14 mouse cellular contexts compared by ENCODE assay signal in the genomic region with DNA sequence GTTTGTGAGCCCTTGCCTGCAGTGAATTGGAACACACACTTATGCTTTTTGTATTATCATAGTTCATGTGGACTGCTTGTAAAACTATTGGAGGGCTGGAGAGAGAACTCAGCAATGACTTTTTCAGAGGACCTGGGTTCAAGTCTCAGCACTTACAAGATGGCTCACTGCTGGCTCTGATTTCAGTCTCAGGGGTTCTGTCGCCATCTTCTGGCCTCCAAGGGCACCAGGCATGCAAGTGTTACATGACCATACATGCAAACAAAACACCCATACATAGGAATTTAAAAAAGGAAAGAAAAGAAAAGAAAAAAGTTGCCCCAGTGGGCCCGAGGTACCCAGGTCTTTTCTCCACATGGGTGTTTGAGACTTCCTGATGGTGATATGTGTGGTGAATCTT. TPM values are rescaled to one million over a fixed set of nuclear protein-coding genes. Genes with fewer than 3 reads are reported as not detected.
DNase-seq lines count a peak whose midpoint lies in the region; TF ChIP-seq lines count a peak whose summit lies in the region.
"Had no signal": no experiment of that assay in that cellular context is flagged by ENCODE, and none has a peak within 500 bp of the region (broad histone marks: within the 10 kb centered on the region; RNA-seq: fewer than 3 reads in every experiment).

No protein-coding gene starts in this region.

- no peak overlapping the region for H3K27ac ChIP-seq in layer of hippocampus, adult 2 months
- H3K27ac ChIP-seq: embryonic facial prominence, embryonic 10.5 days; heart, embryonic 13.5 days; liver, embryonic 15.5 days had no signal

- H3K4me3 ChIP-seq in layer of hippocampus, adult 2 months, result no peak overlapping the region
- H3K4me3 ChIP-seq: embryonic facial prominence, embryonic 10.5 days; heart, embryonic 13.5 days; liver, embryonic 15.5 days; megakaryocyte, embryonic 14.5 days had no signal

- peak; percentile 50 for TF ChIP-seq CTCF in layer of hippocampus, adult 2 months (conservative IDR thresholded peaks at IDR 0.05)

- no peak for DNase-seq in layer of hippocampus, adult 2 months (ENCODE audit: low spot score in 2 of 2)
- no peak for DNase-seq in layer of hippocampus, adult 9-10 months (ENCODE audit: low spot score)
- DNase-seq in thymus, postnatal 14 days, result peak; percentile 34
- DNase-seq in thymus, postnatal 4 days, result no peak
- peak; percentile 41 for DNase-seq in R1 (ENCODE audit: low read depth, low spot score)
- no peak for DNase-seq in embryo, embryonic 9.5 days (ENCODE audit: extremely low spot score)
- no peak for DNase-seq in urinary bladder, adult 2 months (ENCODE audit: low spot score)
- DNase-seq: cerebellum, postnatal 10 days; gastrocnemius, postnatal 36 days; kidney, adult 9 months had no signal

RNA-seq across cellular contexts. Expression of a gene that starts 32.4 kb away (rescaled TPM):
- 100 to 1,000 TPM; 114 to 119 TPM for total RNA-seq in layer of hippocampus, adult 2 months (2021)
- 10.8 and 19.0 TPM in 2 replicates for polyA plus RNA-seq in urinary bladder, adult 2 months (2012; rRNA removed)

Comparison
In these comparisons a context has a peak if more than half of its experiments do, and no peak if none do; other contexts are left out.
1. DNase-seq: peak in thymus, postnatal 14 days (single experiment) and R1 (single experiment); none in layer of hippocampus, adult 2 months (0 of 2), layer of hippocampus, adult 9-10 months (single experiment), thymus, postnatal 4 days (single experiment), embryo, embryonic 9.5 days (single experiment) and urinary bladder, adult 2 months (single experiment).